Mouse (Mus musculus) midbrain, embryonic 11.5 days (tissue): ENCODE results near the gene C330007P06Rik. TPM values are rescaled to one million over a fixed set of nuclear protein-coding genes. Genes with fewer than 3 reads are reported as not detected.

ENCODE experiments used
- ATAC-seq: fragments of 200-750 bp; cut with Nextera tagmentation; 2 replicates; pipeline ENCODE4 v1.8.0; 2017; ENCODE audit warnings: moderate TSS enrichment, moderate library complexity; ENCODE audit not compliant: low FRiP score
- DNase-seq: peaks from one replicate; pipeline ENCODE4 v3.0.0; 2015; ENCODE audit warnings: low spot score; ENCODE audit errors: missing footprints
- H3K27ac ChIP-seq: fragments of 300-500 bp; sonication (generic); 2 replicates; pipeline ENCODE4 v1.5.1; 2014; ENCODE audit warnings: low read depth, low read length
- H3K27me3 ChIP-seq: fragments of 300-500 bp; sonication (generic); 2 replicates; pipeline ENCODE4 v1.6.1; 2014; ENCODE audit warnings: mild to moderate bottlenecking, low read length, moderate library complexity, mixed read lengths; ENCODE audit not compliant: control insufficient read depth, insufficient read depth
- H3K36me3 ChIP-seq: fragments of 300-500 bp; sonication (generic); 2 replicates; pipeline ENCODE4 v1.6.1; 2014; ENCODE audit warnings: mild to moderate bottlenecking, low read length, moderate library complexity, mixed read lengths; ENCODE audit not compliant: control insufficient read depth, insufficient read depth
- H3K4me1 ChIP-seq: fragments of 300-500 bp; sonication (generic); 2 replicates; pipeline ENCODE4 v1.6.1; 2014; ENCODE audit warnings: low read length; ENCODE audit not compliant: control insufficient read depth, insufficient read depth
- H3K4me2 ChIP-seq: fragments of 300-500 bp; sonication (generic); 2 replicates; pipeline ENCODE4 v1.6.1; 2014; ENCODE audit warnings: mild to moderate bottlenecking, moderate library complexity
- H3K4me3 ChIP-seq: fragments of 300-500 bp; sonication (generic); 2 replicates; pipeline ENCODE4 v1.5.1; 2014; ENCODE audit warnings: low read depth, low read length
- H3K9ac ChIP-seq: fragments of 300-500 bp; sonication (generic); 2 replicates; pipeline ENCODE4 v1.6.1; 2014; ENCODE audit warnings: low read length
- H3K9me3 ChIP-seq: fragments of 300-500 bp; sonication (generic); 2 replicates; pipeline ENCODE4 v1.6.1; 2016; ENCODE audit warnings: low read length; ENCODE audit not compliant: control insufficient read depth
- WGBS: fragments of 180-500 bp; shearing (Covaris S2); extraction: QIAGEN DNeasy Blood & Tissue Kit; methylation state at CpG from one replicate; pipeline ENCODE4 v1.1.7; 2014; 5-methylcytosine and 5-hydroxymethylcytosine counted together
- polyA plus RNA-seq: library from polyadenylated mRNA; unstranded; fragments of >200 nt; fragmentation: Nextera tagmentation; extraction: Ambion mirVana; gene quantifications from 2 replicates; pipeline ENCODE4 v1.2.1, GENCODE M21; 2014

C330007P06Rik gene
- polyA plus RNA-seq, 1 experiment from 2014 or later = 35.6 TPM

DNA sequence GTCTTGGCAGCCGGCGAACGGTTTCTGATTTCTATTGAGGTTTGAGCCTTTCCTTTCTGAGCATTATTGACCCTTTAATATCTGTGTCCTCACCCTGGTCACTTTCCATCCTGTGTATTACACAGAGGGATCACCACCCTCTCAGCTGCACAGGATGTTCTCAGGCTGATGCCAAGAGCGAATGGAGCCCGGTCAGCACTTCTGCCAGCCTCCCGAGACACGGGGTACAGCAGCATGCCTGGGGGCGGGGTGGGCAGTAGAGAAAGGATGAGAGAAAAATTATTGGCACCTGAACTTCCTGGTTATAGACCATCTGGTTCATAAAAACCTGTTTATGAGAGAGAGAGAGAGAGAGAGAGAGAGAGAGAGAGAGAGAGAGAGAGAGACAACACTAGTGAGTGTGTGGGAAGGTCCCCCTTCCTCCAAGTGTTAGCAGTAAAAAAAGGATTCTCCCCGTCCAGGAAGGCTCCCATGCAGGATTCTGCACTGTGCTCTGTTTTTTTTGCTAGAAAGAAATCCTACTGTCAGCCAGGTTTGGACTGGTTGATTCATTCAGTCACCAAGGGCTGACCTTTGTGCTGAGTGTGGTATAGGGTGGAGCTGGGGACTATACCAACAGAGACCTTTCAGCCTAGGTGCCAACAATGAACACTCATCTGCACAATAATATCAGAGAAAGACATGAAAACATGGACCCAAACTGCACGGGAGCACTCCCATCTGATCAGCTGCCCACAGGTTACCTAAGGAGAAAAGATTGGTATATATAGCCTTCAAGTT lies 49.8 kb downstream of the C330007P06Rik start:
- ATAC-seq (no peak), DNase-seq (no peak)
- no peaks in the 10 kb centered on the region for H3K27me3 ChIP-seq
- H3K4me3 ChIP-seq = no peak overlapping the region
- no peak overlapping the region for H3K4me2 ChIP-seq
- H3K9ac ChIP-seq = no peak overlapping the region
- no peaks in the 10 kb centered on the region for H3K4me1 ChIP-seq
- no peaks in the 10 kb centered on the region for H3K36me3 ChIP-seq
- H3K27ac ChIP-seq = no peak overlapping the region
- no peaks in the 10 kb centered on the region for H3K9me3 ChIP-seq
- WGBS = 85% methylated on average over 10 of the region's 10 CpGs

- Histone ChIP-seq H3K4me1 (peaks cover 4% of the 10 kb centered on the region; the same call in 1 of the 2 replicates), H3K9ac (no peak overlapping the region), H3K9me3 (no peaks in the 10 kb centered on the region), H3K4me3 (no peak overlapping the region), H3K27ac (no peak overlapping the region), H3K36me3 (no peaks in the 10 kb centered on the region), H3K4me2 (no peak overlapping the region), H3K27me3 (no peaks in the 10 kb centered on the region)
- peak; percentile 91 for DNase-seq
- 16% methylated on average over 4 of the region's 4 CpGs for WGBS
- peak; percentile 47 for ATAC-seq
These were observed 53.7 kb downstream of the C330007P06Rik start for GRCm38 (mm10) chrX:36820201-36820600.

GRCm38 (mm10) chrX:36819575-36819974 lies 54.3 kb downstream of the C330007P06Rik start:
- H3K4me3 ChIP-seq = no peak overlapping the region
- DNase-seq (no peak), ATAC-seq (no peak)
- no peak overlapping the region for H3K9ac ChIP-seq
- H3K9me3 ChIP-seq = no peaks in the 10 kb centered on the region
- H3K4me2 ChIP-seq = no peak overlapping the region
- H3K36me3 ChIP-seq = no peaks in the 10 kb centered on the region
- peaks cover 4% of the 10 kb centered on the region; the same call in 1 of the 2 replicates for H3K4me1 ChIP-seq
- H3K27ac ChIP-seq = no peak overlapping the region
- WGBS = 75% methylated on average over 4 of the region's 4 CpGs
- no peaks in the 10 kb centered on the region for H3K27me3 ChIP-seq

DNA sequence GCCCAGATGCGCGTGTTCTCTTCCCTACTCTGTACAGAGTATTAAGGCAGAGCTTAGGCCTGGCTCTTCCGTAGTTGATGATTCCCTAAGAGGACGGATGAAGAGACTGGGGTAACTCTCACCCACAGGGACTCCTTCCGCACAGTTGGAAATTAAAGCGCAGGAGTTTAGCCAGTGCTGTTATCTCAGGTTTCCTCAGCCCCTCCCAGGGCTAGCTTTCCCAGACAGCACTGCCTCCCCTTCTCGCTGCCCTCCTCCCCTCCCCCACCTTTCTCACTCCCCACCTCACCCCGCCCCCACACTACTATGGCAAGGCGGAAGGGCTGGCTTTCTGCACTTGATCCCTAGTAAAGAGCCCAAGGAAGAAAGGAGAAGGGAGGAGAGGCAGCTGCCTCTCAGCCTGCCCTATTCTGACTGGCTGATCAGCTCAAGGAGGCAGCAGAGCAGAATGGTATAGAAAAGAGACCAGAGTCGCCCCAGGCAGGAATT lies 56.9 kb downstream of the C330007P06Rik start:
- peak overlapping the region; percentile 68 for H3K27ac ChIP-seq
- H3K27me3 ChIP-seq = no peaks in the 10 kb centered on the region
- H3K36me3 ChIP-seq = no peaks in the 10 kb centered on the region
- peak; percentile 93 for ATAC-seq
- no peaks in the 10 kb centered on the region for H3K9me3 ChIP-seq
- H3K4me1 ChIP-seq = peaks cover 4% of the 10 kb centered on the region; the same call in 1 of the 2 replicates
- H3K9ac ChIP-seq = no peak overlapping the region; the same call in 1 of the 2 replicates
- WGBS = 16% methylated on average over 9 of the region's 10 CpGs
- peak; percentile 88 for DNase-seq
- no peak overlapping the region for H3K4me3 ChIP-seq
- H3K4me2 ChIP-seq = peak overlapping the region; percentile 34

- 22% methylated on average over 8 of the region's 8 CpGs for WGBS
- ATAC-seq (peak; percentile 29), DNase-seq (peak; percentile 87)
- Histone ChIP-seq H3K27me3 (no peaks in the 10 kb centered on the region), H3K4me3 (no peak overlapping the region), H3K9me3 (no peaks in the 10 kb centered on the region), H3K4me1 (peaks cover 4% of the 10 kb centered on the region; the same call in 1 of the 2 replicates), H3K9ac (no peak overlapping the region), H3K4me2 (peak overlapping the region; percentile 34), H3K36me3 (no peaks in the 10 kb centered on the region), H3K27ac (peak overlapping the region; percentile 68)
These were observed 57.5 kb downstream of the C330007P06Rik start for GRCm38 (mm10) chrX:36816368-36816899.

- Histone ChIP-seq H3K9ac (no peak overlapping the region), H3K4me3 (no peak overlapping the region), H3K9me3 (no peaks in the 10 kb centered on the region), H3K27me3 (no peaks in the 10 kb centered on the region), H3K4me1 (peaks cover 4% of the 10 kb centered on the region; the same call in 1 of the 2 replicates), H3K4me2 (no peak overlapping the region), H3K36me3 (no peaks in the 10 kb centered on the region), H3K27ac (no peak overlapping the region)
- DNase-seq = no peak
- no peak for ATAC-seq
- 89% methylated on average over 2 of the region's 4 CpGs for WGBS
These were observed 58.5 kb downstream of the C330007P06Rik start for GRCm38 (mm10) chrX:36815439-36815838.

DNA sequence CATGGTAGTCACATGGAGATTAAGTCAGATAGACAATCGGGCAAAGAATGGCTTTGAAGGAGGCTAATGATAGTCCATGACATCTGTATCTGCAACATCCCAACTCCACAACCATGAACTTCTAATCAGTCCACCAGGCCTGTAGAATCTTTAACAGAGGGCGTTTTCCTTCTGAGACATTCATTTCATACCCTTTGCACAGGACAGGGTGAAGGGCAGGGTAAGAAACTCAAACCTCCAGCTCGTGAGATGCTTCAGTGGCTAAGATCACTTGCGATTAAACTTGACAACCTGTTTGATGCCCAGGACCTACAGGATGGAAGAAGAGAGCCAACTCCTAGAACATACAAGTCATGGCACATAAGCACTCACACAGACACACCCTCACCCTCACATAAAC lies 58.9 kb downstream of the C330007P06Rik start:
- 78% methylated on average over 4 of the region's 4 CpGs for WGBS
- no peak overlapping the region for H3K27ac ChIP-seq

GRCm38 (mm10) chrX:36814161-36814836 lies 59.6 kb downstream of the C330007P06Rik start:
- peaks cover 4% of the 10 kb centered on the region; the same call in 1 of the 2 replicates for H3K4me1 ChIP-seq

More for the DNA sequence above, 58.9 kb downstream of the C330007P06Rik start:
- no peak for DNase-seq
- no peak overlapping the region for H3K4me3 ChIP-seq
- H3K9me3 ChIP-seq = no peaks in the 10 kb centered on the region
- no peak for ATAC-seq
- H3K4me1 ChIP-seq = peaks cover 4% of the 10 kb centered on the region; the same call in 1 of the 2 replicates
- H3K4me2 ChIP-seq = no peak overlapping the region
- no peak overlapping the region for H3K9ac ChIP-seq
- H3K36me3 ChIP-seq = no peaks in the 10 kb centered on the region
- H3K27me3 ChIP-seq = no peaks in the 10 kb centered on the region

More at GRCm38 (mm10) chrX:36814161-36814836, 59.6 kb downstream of the C330007P06Rik start:
- Histone ChIP-seq H3K9ac (no peak overlapping the region), H3K4me2 (no peak overlapping the region), H3K36me3 (no peaks in the 10 kb centered on the region), H3K9me3 (no peaks in the 10 kb centered on the region), H3K27me3 (no peaks in the 10 kb centered on the region), H3K27ac (no peak overlapping the region), H3K4me3 (no peak overlapping the region)
- ATAC-seq = no peak
- WGBS = 78% methylated on average over 8 of the region's 8 CpGs
- no peak for DNase-seq
